Mouse (Mus musculus): Measurements from ENCODE around the gene Lbr. TPM values are rescaled to one million over a fixed set of nuclear protein-coding genes. Genes with fewer than 3 reads are reported as not detected.

Lbr gene
- polyA plus RNA-seq, 1 experiment = 31.5 TPM

DNA sequence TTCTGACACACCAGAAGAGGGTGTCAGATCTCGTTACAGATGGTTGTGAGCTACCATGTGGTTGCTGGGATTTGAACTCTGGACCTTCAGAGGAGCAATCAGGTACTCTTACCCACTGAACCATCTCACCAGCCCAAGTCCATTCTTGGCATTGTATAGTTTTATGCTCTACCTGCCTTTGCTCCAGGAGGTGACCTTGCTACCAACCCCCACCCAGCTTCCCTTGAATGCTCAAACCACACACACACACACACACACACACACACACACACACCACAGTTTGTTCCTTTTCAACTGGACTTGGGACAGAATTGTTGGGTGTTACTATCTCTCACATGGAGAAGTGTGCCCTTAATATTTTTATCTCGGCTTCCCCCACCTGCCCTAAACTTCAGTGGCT is 13.5 kb upstream of the Lbr start:
- H3K36me3 ChIP-seq (ENCODE audit: control insufficient read depth, insufficient read depth) = no peaks in the 10 kb centered on the region
- no peaks in the 10 kb centered on the region for H3K27me3 ChIP-seq (ENCODE audit: control insufficient read depth, insufficient read depth, insufficient read length)

GRCm38 (mm10) chr1:181854829-181855228 is 12.0 kb upstream of the Lbr start:
- TF ChIP-seq MYOG (IDR thresholded peaks at IDR 0.05; ENCODE audit: control insufficient read depth, extremely low read depth, insufficient read length) (no peak), FOSL1 (IDR thresholded peaks at IDR 0.05; ENCODE audit: insufficient read depth, low read length, poor library complexity, severe bottlenecking) (no peak), CTCF (IDR thresholded peaks at IDR 0.05; ENCODE audit: control insufficient read depth, insufficient read depth, insufficient read length) (no peak), MAX (IDR thresholded peaks at IDR 0.05) (no peak), USF1 (IDR thresholded peaks at IDR 0.05; ENCODE audit: low read depth) (no peak), CEBPB (IDR thresholded peaks at IDR 0.05; ENCODE audit: low read depth) (no peak), MYOD1 (IDR thresholded peaks at IDR 0.05; ENCODE audit: control insufficient read depth, insufficient read length, low read depth) (no peak)
- no peak overlapping the region for H3ac ChIP-seq (ENCODE audit: control insufficient read depth, insufficient read length, low read depth)
- no peaks in the 10 kb centered on the region for H3K36me3 ChIP-seq (ENCODE audit: control insufficient read depth, insufficient read depth)
- H3K27me3 ChIP-seq (ENCODE audit: control insufficient read depth, insufficient read depth, insufficient read length) = no peaks in the 10 kb centered on the region
- H3K79me3 ChIP-seq (ENCODE audit: low read depth) = no peaks in the 10 kb centered on the region
- no peaks in the 10 kb centered on the region for H3K79me2 ChIP-seq (ENCODE audit: control insufficient read depth, insufficient read depth)
- no peak overlapping the region for H3K4me3 ChIP-seq (ENCODE audit: insufficient read depth, poor library complexity, severe bottlenecking)

More for the DNA sequence above, 13.5 kb upstream of the Lbr start:
- Histone ChIP-seq H3ac (ENCODE audit: control insufficient read depth, insufficient read length, low read depth) (no peak overlapping the region), H3K4me3 (ENCODE audit: insufficient read depth, poor library complexity, severe bottlenecking) (no peak overlapping the region), H3K79me3 (ENCODE audit: low read depth) (no peaks in the 10 kb centered on the region), H3K79me2 (ENCODE audit: control insufficient read depth, insufficient read depth) (no peaks in the 10 kb centered on the region)
- TF ChIP-seq MYOD1 (IDR thresholded peaks at IDR 0.05; ENCODE audit: control insufficient read depth, insufficient read length, low read depth) = no peak
- no peak for TF ChIP-seq FOSL1 (IDR thresholded peaks at IDR 0.05; ENCODE audit: insufficient read depth, low read length, poor library complexity, severe bottlenecking)
- TF ChIP-seq MAX (IDR thresholded peaks at IDR 0.05) = no peak
- TF ChIP-seq USF1 (IDR thresholded peaks at IDR 0.05; ENCODE audit: low read depth) = no peak
- no peak for TF ChIP-seq MYOG (IDR thresholded peaks at IDR 0.05; ENCODE audit: control insufficient read depth, extremely low read depth, insufficient read length)
- TF ChIP-seq CTCF (IDR thresholded peaks at IDR 0.05; ENCODE audit: control insufficient read depth, insufficient read depth, insufficient read length) = no peak
- TF ChIP-seq CEBPB (IDR thresholded peaks at IDR 0.05; ENCODE audit: low read depth) = no peak

GRCm38 (mm10) chr1:181853081-181853736 is 10.4 kb upstream of the Lbr start:
- TF ChIP-seq MYOD1 (IDR thresholded peaks at IDR 0.05; ENCODE audit: control insufficient read depth, insufficient read length, low read depth) (no peak), MAX (IDR thresholded peaks at IDR 0.05) (no peak), USF1 (IDR thresholded peaks at IDR 0.05; ENCODE audit: low read depth) (no peak), FOSL1 (IDR thresholded peaks at IDR 0.05; ENCODE audit: insufficient read depth, low read length, poor library complexity, severe bottlenecking) (no peak), MYOG (IDR thresholded peaks at IDR 0.05; ENCODE audit: control insufficient read depth, extremely low read depth, insufficient read length) (no peak), CTCF (IDR thresholded peaks at IDR 0.05; ENCODE audit: control insufficient read depth, insufficient read depth, insufficient read length) (no peak), CEBPB (IDR thresholded peaks at IDR 0.05; ENCODE audit: low read depth) (no peak)

GRCm38 (mm10) chr1:181852466-181852865 is 9.6 kb upstream of the Lbr start:
- Histone ChIP-seq H3K36me3 (ENCODE audit: control insufficient read depth, insufficient read depth) (no peaks in the 10 kb centered on the region), H3ac (ENCODE audit: control insufficient read depth, insufficient read length, low read depth) (no peak overlapping the region), H3K4me3 (ENCODE audit: insufficient read depth, poor library complexity, severe bottlenecking) (no peak overlapping the region), H3K27me3 (ENCODE audit: control insufficient read depth, insufficient read depth, insufficient read length) (no peaks in the 10 kb centered on the region), H3K79me3 (ENCODE audit: low read depth) (no peaks in the 10 kb centered on the region), H3K79me2 (ENCODE audit: control insufficient read depth, insufficient read depth) (no peaks in the 10 kb centered on the region)
- TF ChIP-seq MAX (IDR thresholded peaks at IDR 0.05) (no peak), MYOG (IDR thresholded peaks at IDR 0.05; ENCODE audit: control insufficient read depth, extremely low read depth, insufficient read length) (no peak), CTCF (IDR thresholded peaks at IDR 0.05; ENCODE audit: control insufficient read depth, insufficient read depth, insufficient read length) (no peak), CEBPB (IDR thresholded peaks at IDR 0.05; ENCODE audit: low read depth) (no peak), FOSL1 (IDR thresholded peaks at IDR 0.05; ENCODE audit: insufficient read depth, low read length, poor library complexity, severe bottlenecking) (no peak), USF1 (IDR thresholded peaks at IDR 0.05; ENCODE audit: low read depth) (no peak), MYOD1 (IDR thresholded peaks at IDR 0.05; ENCODE audit: control insufficient read depth, insufficient read length, low read depth) (no peak)

More at GRCm38 (mm10) chr1:181853081-181853736, 10.4 kb upstream of the Lbr start:
- H3K27me3 ChIP-seq (ENCODE audit: control insufficient read depth, insufficient read depth, insufficient read length) = no peaks in the 10 kb centered on the region
- no peaks in the 10 kb centered on the region for H3K36me3 ChIP-seq (ENCODE audit: control insufficient read depth, insufficient read depth)
- no peaks in the 10 kb centered on the region for H3K79me3 ChIP-seq (ENCODE audit: low read depth)
- no peaks in the 10 kb centered on the region for H3K79me2 ChIP-seq (ENCODE audit: control insufficient read depth, insufficient read depth)
- H3ac ChIP-seq (ENCODE audit: control insufficient read depth, insufficient read length, low read depth) = no peak overlapping the region
- H3K4me3 ChIP-seq (ENCODE audit: insufficient read depth, poor library complexity, severe bottlenecking) = no peak overlapping the region

- Histone ChIP-seq H3K27me3 (ENCODE audit: control insufficient read depth, insufficient read depth, insufficient read length) (no peaks in the 10 kb centered on the region), H3K79me2 (ENCODE audit: control insufficient read depth, insufficient read depth) (no peaks in the 10 kb centered on the region), H3K79me3 (ENCODE audit: low read depth) (no peaks in the 10 kb centered on the region), H3K36me3 (ENCODE audit: control insufficient read depth, insufficient read depth) (no peaks in the 10 kb centered on the region), H3K4me3 (ENCODE audit: insufficient read depth, poor library complexity, severe bottlenecking) (no peak overlapping the region), H3ac (ENCODE audit: control insufficient read depth, insufficient read length, low read depth) (no peak overlapping the region)
- no peak for TF ChIP-seq MYOG (IDR thresholded peaks at IDR 0.05; ENCODE audit: control insufficient read depth, extremely low read depth, insufficient read length)
Observed at GRCm38 (mm10) chr1:181851521-181852310, 8.9 kb upstream of the Lbr start.

All from C2C12 (cell line).